8 mouse cellular contexts compared by ENCODE assay signal in the genomic region with DNA sequence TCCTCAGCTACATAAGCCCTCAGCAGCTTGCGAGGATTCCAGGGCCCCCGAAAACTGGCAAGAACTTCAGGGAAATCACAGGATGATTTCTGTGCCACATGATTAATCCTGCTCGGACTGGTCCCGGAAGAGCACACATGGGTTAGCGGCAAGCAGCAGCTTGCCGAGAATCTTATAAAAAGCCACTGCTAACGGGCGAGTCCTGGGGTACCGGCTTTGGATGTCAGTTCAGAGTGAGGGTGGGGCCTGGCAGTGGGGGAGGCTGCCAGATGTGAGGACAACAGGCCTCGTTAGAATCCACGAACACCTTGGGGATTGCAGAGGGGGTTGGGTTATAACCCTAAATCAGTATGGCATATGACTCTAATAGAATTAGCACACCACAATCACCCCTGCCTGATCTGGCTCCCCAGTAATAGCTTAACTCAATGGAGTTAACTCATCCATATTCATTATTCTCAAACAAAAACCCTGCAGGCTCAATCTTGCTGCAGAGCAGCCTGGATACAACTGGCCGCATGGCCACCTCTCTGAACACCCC. TPM values are rescaled to one million over a fixed set of nuclear protein-coding genes. Genes with fewer than 3 reads are reported as not detected.
DNase-seq lines count a peak whose midpoint lies in the region; ATAC-seq and TF ChIP-seq lines count a peak whose summit lies in the region.

No protein-coding gene starts in this region.

- no peak for ATAC-seq in heart, embryonic 12.5 days (ENCODE audit: insufficient number of reproducible peaks, low FRiP score)
- ATAC-seq in hindbrain, embryonic 11.5 days (ENCODE audit: low FRiP score): peak; percentile 70
- peak; percentile 78 for ATAC-seq in midbrain, embryonic 12.5 days (ENCODE audit: low FRiP score, low read depth)
- ATAC-seq in granulocyte monocyte progenitor cell, adult 5-6 weeks (replicated peaks; ENCODE audit: poor library complexity, severe bottlenecking): no peak

- H3K9ac ChIP-seq in heart, embryonic 12.5 days: peak overlapping the region; percentile 53; the same call in 1 of the 2 replicates
- H3K9ac ChIP-seq in hindbrain, embryonic 11.5 days (ENCODE audit: low read depth, low read length): peak overlapping the region; percentile 32
- H3K9ac ChIP-seq in midbrain, embryonic 12.5 days (replicated peaks): peak overlapping the region; percentile 56

- 27% methylated on average over 12 of the region's 12 CpGs for WGBS in heart, embryonic 12.5 days
- WGBS in hindbrain, embryonic 11.5 days: 6% methylated on average over 12 of the region's 12 CpGs
- 3% methylated on average over 12 of the region's 12 CpGs for WGBS in midbrain, embryonic 12.5 days
- WGBS in cerebellum, adult 2 months: 21% methylated on average over 12 of the region's 12 CpGs

- no peak for DNase-seq in heart, postnatal 25 days (ENCODE audit: low spot score)
- DNase-seq in NIH3T3 (ENCODE audit: low read depth): peak; percentile 72
- peak; percentile 62 for DNase-seq in hindbrain, embryonic 11.5 days (ENCODE audit: low spot score)
- no peak for DNase-seq in right cerebral cortex, postnatal 25 days
- DNase-seq in cerebellum, adult 2 months: no peak

- no peak for TF ChIP-seq CTCF in cerebellum, adult 2 months (IDR thresholded peaks at IDR 0.05; ENCODE audit: borderline replicate concordance, insufficient read depth, low read depth, low read length)

- H3K27ac ChIP-seq in heart, embryonic 12.5 days (ENCODE audit: poor library complexity, severe bottlenecking): no peak overlapping the region
- peak overlapping the region; percentile 11 for H3K27ac ChIP-seq in hindbrain, embryonic 11.5 days (ENCODE audit: low read depth, low read length)
- H3K27ac ChIP-seq in midbrain, embryonic 12.5 days (replicated peaks): peak overlapping the region; percentile 85
- H3K27ac ChIP-seq in cerebellum, adult 2 months (ENCODE audit: insufficient read depth, low read length): no peak overlapping the region

- intact Hi-C loops in heart, postnatal 25 days (cut with DNase I): no loop called here

- H3K36me3 ChIP-seq in heart, embryonic 12.5 days: 0 out of 2 replicates have a peak, but pooled peaks cover 3% of the 10 kb centered on the region
- H3K36me3 ChIP-seq in hindbrain, embryonic 11.5 days (ENCODE audit: control insufficient read depth, insufficient read depth, low read length): peaks cover 5% of the 10 kb centered on the region
- peaks cover 17% of the 10 kb centered on the region for H3K36me3 ChIP-seq in midbrain, embryonic 12.5 days

- peaks cover 50% of the 10 kb centered on the region for H3K4me1 ChIP-seq in heart, embryonic 12.5 days (replicated peaks)
- H3K4me1 ChIP-seq in hindbrain, embryonic 11.5 days (replicated peaks; ENCODE audit: control insufficient read depth, insufficient read depth, low read length): peaks cover 2% of the 10 kb centered on the region; the same call in 1 of the 2 replicates
- H3K4me1 ChIP-seq in midbrain, embryonic 12.5 days: peaks cover 59% of the 10 kb centered on the region
- peaks cover 10% of the 10 kb centered on the region; the same call in 1 of the 2 replicates for H3K4me1 ChIP-seq in cerebellum, adult 2 months (ENCODE audit: control insufficient read depth, insufficient read depth, low read length)

- peak overlapping the region; percentile 2; the same call in 1 of the 2 replicates for H3K4me3 ChIP-seq in heart, embryonic 12.5 days
- peak overlapping the region; percentile 52 for H3K4me3 ChIP-seq in hindbrain, embryonic 11.5 days (ENCODE audit: low read depth, low read length)
- H3K4me3 ChIP-seq in midbrain, embryonic 12.5 days: peak overlapping the region; percentile 53
- no peak overlapping the region for H3K4me3 ChIP-seq in cerebellum, adult 2 months (replicated peaks; ENCODE audit: insufficient read depth, low read depth, low read length)

- H3K4me2 ChIP-seq in heart, embryonic 12.5 days: peak overlapping the region; percentile 56
- peak overlapping the region; percentile 66 for H3K4me2 ChIP-seq in hindbrain, embryonic 11.5 days (replicated peaks; ENCODE audit: low read depth, low read length)
- peak overlapping the region; percentile 65 for H3K4me2 ChIP-seq in midbrain, embryonic 12.5 days (replicated peaks)

- TF ChIP-seq POLR2A in cerebellum, adult 2 months (IDR thresholded peaks at IDR 0.05; ENCODE audit: borderline replicate concordance, insufficient read depth, low read length): no peak

- H3K27me3 ChIP-seq in heart, embryonic 12.5 days (replicated peaks): peaks cover 22% of the 10 kb centered on the region
- no peaks in the 10 kb centered on the region for H3K27me3 ChIP-seq in hindbrain, embryonic 11.5 days (ENCODE audit: control insufficient read depth, insufficient read depth, low read length)
- peaks cover 16% of the 10 kb centered on the region; the same call in 1 of the 2 replicates for H3K27me3 ChIP-seq in midbrain, embryonic 12.5 days
- no peaks in the 10 kb centered on the region; the same call in 1 of the 2 replicates for H3K27me3 ChIP-seq in cerebellum, adult 2 months (ENCODE audit: control insufficient read depth, insufficient read depth, low read length)

- H3K9me3 ChIP-seq in heart, embryonic 12.5 days (replicated peaks): 0 out of 2 replicates have a peak, but pooled peaks cover 5% of the 10 kb centered on the region
- no peaks in the 10 kb centered on the region; the same call in 1 of the 2 replicates for H3K9me3 ChIP-seq in hindbrain, embryonic 11.5 days (ENCODE audit: control insufficient read depth, low read length)
- 0 out of 2 replicates have a peak, but pooled peaks cover 5% of the 10 kb centered on the region for H3K9me3 ChIP-seq in midbrain, embryonic 12.5 days

RNA-seq across cellular contexts. Expression of gene Pdpn, which starts 2.3 kb away (rescaled TPM):
- 28.4 and 28.8 TPM in 2 replicates for polyA plus RNA-seq in heart, embryonic 12.5 days (2016; fragmentation: Nextera tagmentation; extraction: Ambion mirVana)
- 1 to 10 TPM; 7.8 to 8.3 TPM for total RNA-seq in heart, postnatal 25 days (2021)
- 134 and 135 TPM in 2 replicates for polyA plus RNA-seq in hindbrain, embryonic 11.5 days (2014; fragmentation: Nextera tagmentation; extraction: Ambion mirVana)
- 101 and 109 TPM in 2 replicates for polyA plus RNA-seq in midbrain, embryonic 12.5 days (2016; fragmentation: Nextera tagmentation; extraction: Ambion mirVana)
- 7.7 and 8.4 TPM in 2 replicates for polyA plus RNA-seq in cerebellum, adult 2 months (2012; rRNA removed)
- not detected in 2 replicates for total RNA-seq in granulocyte monocyte progenitor cell, adult 5-6 weeks (2014; fragmentation: Nextera tagmentation)
- total RNA-seq in granulocyte monocyte progenitor cell, adult 5-6 weeks (2017): not detected in 2 replicates

RNA-seq across cellular contexts. Expression of gene Lrrc38, which starts 52.5 kb away (rescaled TPM):
- 0.08 TPM in 1 of 2 replicates, not detected in the other for polyA plus RNA-seq in heart, embryonic 12.5 days (2016; fragmentation: Nextera tagmentation; extraction: Ambion mirVana)
- total RNA-seq in heart, postnatal 25 days (2021): under 1 TPM; 0.21 to 0.22 TPM
- polyA plus RNA-seq in hindbrain, embryonic 11.5 days (2014; fragmentation: Nextera tagmentation; extraction: Ambion mirVana): 0.51 TPM in 1 of 2 replicates, not detected in the other
- polyA plus RNA-seq in midbrain, embryonic 12.5 days (2016; fragmentation: Nextera tagmentation; extraction: Ambion mirVana): 0.16 and 0.37 TPM in 2 replicates
- 7.6 and 7.7 TPM in 2 replicates for polyA plus RNA-seq in cerebellum, adult 2 months (2012; rRNA removed)
- total RNA-seq in granulocyte monocyte progenitor cell, adult 5-6 weeks (2014; fragmentation: Nextera tagmentation): not detected in 2 replicates
- not detected in 2 replicates for total RNA-seq in granulocyte monocyte progenitor cell, adult 5-6 weeks (2017)

Comparison
In these comparisons a context has a peak if more than half of its experiments do, and no peak if none do; other contexts are left out.
1. ATAC-seq: peak in hindbrain, embryonic 11.5 days (single experiment) and midbrain, embryonic 12.5 days (single experiment); none in heart, embryonic 12.5 days (single experiment) and granulocyte monocyte progenitor cell, adult 5-6 weeks (single experiment).
2. H3K27ac ChIP-seq: peak in hindbrain, embryonic 11.5 days (single experiment) and midbrain, embryonic 12.5 days (single experiment); none in heart, embryonic 12.5 days (single experiment) and cerebellum, adult 2 months (single experiment).
3. DNase-seq: peak in NIH3T3 (single experiment) and hindbrain, embryonic 11.5 days (single experiment); none in heart, postnatal 25 days (single experiment), right cerebral cortex, postnatal 25 days (single experiment) and cerebellum, adult 2 months (0 of 2).
4. Peak in every context shown above with its lines, with median percentiles within 50 percentile points of each other: H3K4me2 ChIP-seq and H3K9ac ChIP-seq.